Mouse (Mus musculus): ENCODE measurements around the gene Lima1.

Gene Lima1

GRCm38 (mm10) chr15:99731167-99731566, 144.1 kb downstream of the Lima1 start:
- no peak for DNase-seq

- no peak for DNase-seq
Observed at GRCm38 (mm10) chr15:99729056-99729783, 146.0 kb downstream of the Lima1 start.
